Mouse (Mus musculus): ENCODE measurements at regions not wholly inside any gene's neighbourhood (a gene's known extent, or its start where the extent isn't known, plus 50 kb on each side); places are given as distances from the start of the nearest gene placed in this dataset.

DNA sequence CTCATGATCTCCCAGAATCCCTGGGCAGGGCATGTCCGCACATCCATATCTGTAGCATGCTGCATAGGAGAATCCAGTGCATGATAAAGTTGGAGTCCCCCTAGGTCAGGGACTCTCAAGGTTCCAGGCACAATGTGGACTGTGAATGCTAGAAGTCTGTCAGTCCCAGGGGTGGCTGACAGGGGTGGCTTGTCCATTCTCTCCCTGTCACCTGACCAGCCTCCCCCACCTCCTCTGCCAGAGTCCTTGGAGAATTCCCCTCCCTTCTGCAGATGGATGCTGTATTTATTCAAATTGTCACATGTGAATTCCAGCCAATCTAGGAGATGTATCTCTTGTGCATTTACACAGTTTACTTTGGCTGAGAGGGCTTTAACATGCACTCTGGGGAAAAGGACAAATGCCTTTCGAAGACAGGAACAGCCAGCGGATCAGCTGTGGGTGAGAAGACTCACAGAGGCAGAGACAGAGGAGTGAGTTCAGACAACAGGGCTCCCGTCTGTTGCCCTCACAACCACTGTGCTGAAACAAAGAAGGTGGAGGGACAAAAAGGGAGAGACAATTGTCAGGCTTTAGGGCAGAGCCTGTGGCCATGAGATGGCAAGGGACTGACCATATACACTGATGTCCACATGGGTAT lies 246.7 kb upstream of the Kazn start:
- TF ChIP-seq CTCF (IDR thresholded peaks at IDR 0.05; ENCODE audit: low read depth) (no peak), EP300 (IDR thresholded peaks at IDR 0.05; ENCODE audit: low read depth) (no peak)

Measured in liver, embryonic 14.5 days (tissue).